Mouse (Mus musculus) testis, adult 2 months (tissue): ENCODE measurements around the gene Chrm3. TPM values are rescaled to one million over a fixed set of nuclear protein-coding genes. Genes with fewer than 3 reads are reported as not detected.
"Not testable (repeated sequence)": the region's sequence is repeated elsewhere in the genome, so short reads cannot be mapped to it uniquely, and the experiment has no call there.

Experiments
- H3K27ac ChIP-seq: fragments of 200-500 bp; 2 replicates; pipeline ENCODE4 v1.5.1; 2012; ENCODE audit warnings: low read depth, low read length; ENCODE audit not compliant: control insufficient read depth, insufficient read depth
- H3K27me3 ChIP-seq: fragments of 200-500 bp; 2 replicates; pipeline ENCODE4 v1.6.1; 2012; ENCODE audit warnings: mild to moderate bottlenecking, low read length, moderate library complexity; ENCODE audit not compliant: control insufficient read depth, insufficient read depth
- H3K36me3 ChIP-seq: fragments of 200-500 bp; 2 replicates; pipeline ENCODE4 v1.6.1; 2012; ENCODE audit warnings: mild to moderate bottlenecking, low read length; ENCODE audit not compliant: control insufficient read depth, insufficient read depth
- H3K4me1 ChIP-seq: fragments of 200-500 bp; 2 replicates; pipeline ENCODE4 v1.6.1; 2012; ENCODE audit warnings: low read length; ENCODE audit not compliant: control insufficient read depth, insufficient read depth
- H3K4me3 ChIP-seq: fragments of 200-500 bp; 2 replicates; pipeline ENCODE4 v1.5.1; 2012; ENCODE audit warnings: low read depth, mild to moderate bottlenecking, low read length, moderate library complexity, mixed read lengths; ENCODE audit not compliant: control insufficient read depth
- CTCF ChIP-seq: fragments of 200-500 bp; IDR thresholded peaks from 2 replicates; pipeline ENCODE4 v1.5.1; 2012; ENCODE audit warnings: low read depth, mild to moderate bottlenecking, inconsistent platforms, low read length, moderate library complexity; ENCODE audit not compliant: control insufficient read depth, insufficient read depth, insufficient replicate concordance
- POLR2A ChIP-seq: fragments of 200-500 bp; IDR thresholded peaks from 2 replicates; pipeline ENCODE4 v1.6.1; 2012; ENCODE audit warnings: low read depth, mild to moderate bottlenecking, inconsistent platforms, low read length, moderate library complexity; ENCODE audit not compliant: control insufficient read depth
- polyA plus RNA-seq: library from polyadenylated mRNA; depleted of rRNA; stranded (reverse); fragments of >200 nt; gene quantifications from 2 replicates; pipeline ENCODE4 v1.2.3, GENCODE M21; 2012

The Chrm3 gene
- polyA plus RNA-seq, 1 experiment: 0.02 TPM

GRCm38 (mm10) chr13:9878596-9879010 lies 482.0 kb downstream of the Chrm3 start:
- H3K36me3 ChIP-seq: no peaks in the 10 kb centered on the region
- no peak overlapping the region for H3K27ac ChIP-seq
- TF ChIP-seq CTCF (no peak), POLR2A (no peak)
- H3K4me1 ChIP-seq: no peaks in the 10 kb centered on the region
- H3K4me3 ChIP-seq: no peak overlapping the region
- no peaks in the 10 kb centered on the region for H3K27me3 ChIP-seq

- H3K4me3 ChIP-seq: no peak overlapping the region
- H3K36me3 ChIP-seq: no peaks in the 10 kb centered on the region
- TF ChIP-seq CTCF: no peak
- no peaks in the 10 kb centered on the region for H3K27me3 ChIP-seq
- H3K27ac ChIP-seq: no peak overlapping the region
- no peaks in the 10 kb centered on the region for H3K4me1 ChIP-seq
Observed at GRCm38 (mm10) chr13:9873377-9873776, 487.3 kb downstream of the Chrm3 start.

- no peak overlapping the region for H3K4me3 ChIP-seq
Observed at GRCm38 (mm10) chr13:9866161-9866560, 494.5 kb downstream of the Chrm3 start.

GRCm38 (mm10) chr13:9847515-9847914 lies 513.1 kb downstream of the Chrm3 start:
- Histone ChIP-seq H3K4me1 (no peaks in the 10 kb centered on the region), H3K4me3 (no peak overlapping the region), H3K36me3 (no peaks in the 10 kb centered on the region), H3K27ac (no peak overlapping the region), H3K27me3 (no peaks in the 10 kb centered on the region)
- TF ChIP-seq CTCF (no peak), POLR2A (no peak)

More at GRCm38 (mm10) chr13:9866161-9866560, 494.5 kb downstream of the Chrm3 start:
- TF ChIP-seq CTCF: no peak
- TF ChIP-seq POLR2A: no peak
- Histone ChIP-seq H3K36me3 (no peaks in the 10 kb centered on the region), H3K4me1 (no peaks in the 10 kb centered on the region), H3K27me3 (no peaks in the 10 kb centered on the region), H3K27ac (no peak overlapping the region)

GRCm38 (mm10) chr13:9846543-9847434 lies 513.9 kb downstream of the Chrm3 start:
- Histone ChIP-seq H3K36me3 (no peaks in the 10 kb centered on the region), H3K4me1 (no peaks in the 10 kb centered on the region), H3K27ac (no peak overlapping the region), H3K4me3 (no peak overlapping the region), H3K27me3 (no peaks in the 10 kb centered on the region)
- peak; percentile 98 for TF ChIP-seq CTCF
- no peak for TF ChIP-seq POLR2A

GRCm38 (mm10) chr13:9834146-9834679 lies 526.4 kb downstream of the Chrm3 start:
- not testable (repeated sequence) for H3K36me3 ChIP-seq, H3K4me1 ChIP-seq, H3K4me3 ChIP-seq, H3K27ac ChIP-seq, H3K27me3 ChIP-seq

- H3K27ac ChIP-seq: no peak overlapping the region
- H3K36me3 ChIP-seq: no peaks in the 10 kb centered on the region
- peak; percentile 70; the same call in 1 of the 2 replicates for TF ChIP-seq CTCF
- TF ChIP-seq POLR2A: no peak
- H3K4me3 ChIP-seq: no peak overlapping the region
- no peaks in the 10 kb centered on the region for H3K27me3 ChIP-seq
- H3K4me1 ChIP-seq: no peaks in the 10 kb centered on the region
Observed at GRCm38 (mm10) chr13:9826227-9826626, 534.4 kb downstream of the Chrm3 start.
